ENCODE assay signal across 8 mouse cellular contexts in the genomic region with DNA sequence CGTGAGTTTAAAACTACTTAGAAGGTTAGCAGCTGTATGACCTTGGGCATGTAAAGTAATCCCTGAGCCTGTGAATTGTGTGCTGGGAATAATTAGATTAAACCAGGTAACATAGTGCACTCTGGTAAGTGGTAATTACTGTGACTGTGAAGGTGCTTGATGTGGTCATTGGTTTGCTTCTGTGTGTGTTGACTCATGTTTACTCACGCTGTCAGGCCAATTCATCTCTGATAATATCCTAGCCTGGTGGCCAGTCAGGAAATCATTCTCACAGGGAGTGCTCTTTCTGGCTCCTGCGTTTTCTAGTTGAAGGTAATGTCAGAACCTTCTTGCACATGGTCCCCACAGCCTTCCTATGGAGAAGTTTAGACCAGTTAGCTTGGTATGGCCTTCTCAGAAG. TPM values are rescaled to one million over a fixed set of nuclear protein-coding genes. Genes with fewer than 3 reads are reported as not detected.
DNase-seq lines count a peak whose midpoint lies in the region; ATAC-seq and TF ChIP-seq lines count a peak whose summit lies in the region.

No protein-coding gene starts in this region.

- peak overlapping the region; percentile 88 for H3K4me3 ChIP-seq in lung, postnatal 0 days (ENCODE audit: low read depth, low read length)
- peak overlapping the region; percentile 88 for H3K4me3 ChIP-seq in embryonic facial prominence, embryonic 13.5 days
- H3K4me3 ChIP-seq in intestine, embryonic 14.5 days (ENCODE audit: low read depth, low read length) = peak overlapping the region; percentile 90
- peak overlapping the region; percentile 90 for H3K4me3 ChIP-seq in neural tube, embryonic 13.5 days

- ATAC-seq in lung, postnatal 0 days = no peak
- ATAC-seq in embryonic facial prominence, embryonic 13.5 days (ENCODE audit: insufficient number of reproducible peaks, insufficient read depth, low FRiP score, low TSS enrichment, low read depth) = no peak
- ATAC-seq in intestine, embryonic 14.5 days (replicated peaks; ENCODE audit: low FRiP score, low TSS enrichment, low read depth) = no peak
- ATAC-seq in neural tube, embryonic 13.5 days (ENCODE audit: low read depth) = no peak

- no peak for TF ChIP-seq EP300 in lung, postnatal 0 days (IDR thresholded peaks at IDR 0.05)

- H3K9ac ChIP-seq in lung, postnatal 0 days (replicated peaks; ENCODE audit: low read depth) = peak overlapping the region; percentile 94
- H3K9ac ChIP-seq in embryonic facial prominence, embryonic 13.5 days = peak overlapping the region; percentile 95
- peak overlapping the region; percentile 92 for H3K9ac ChIP-seq in intestine, embryonic 14.5 days (ENCODE audit: low read length)
- peak overlapping the region; percentile 91 for H3K9ac ChIP-seq in neural tube, embryonic 13.5 days

- TF ChIP-seq CTCF in lung, postnatal 0 days (IDR thresholded peaks at IDR 0.05) = peak; percentile 13

- H3K9me3 ChIP-seq in lung, postnatal 0 days (ENCODE audit: low read length) = no peaks in the 10 kb centered on the region
- no peaks in the 10 kb centered on the region for H3K9me3 ChIP-seq in embryonic facial prominence, embryonic 13.5 days
- H3K9me3 ChIP-seq in intestine, embryonic 14.5 days (ENCODE audit: control insufficient read depth, low read length) = no peaks in the 10 kb centered on the region
- no peaks in the 10 kb centered on the region for H3K9me3 ChIP-seq in neural tube, embryonic 13.5 days

- no peaks in the 10 kb centered on the region for H3K27me3 ChIP-seq in lung, postnatal 0 days (replicated peaks; ENCODE audit: insufficient read depth, low read length)
- H3K27me3 ChIP-seq in embryonic facial prominence, embryonic 13.5 days = no peaks in the 10 kb centered on the region
- H3K27me3 ChIP-seq in intestine, embryonic 14.5 days (replicated peaks; ENCODE audit: control insufficient read depth, insufficient read depth, low read length) = no peaks in the 10 kb centered on the region
- peaks cover 8% of the 10 kb centered on the region; the same call in 1 of the 2 replicates for H3K27me3 ChIP-seq in neural tube, embryonic 13.5 days

- H3K36me3 ChIP-seq in lung, postnatal 0 days (ENCODE audit: insufficient read depth, low read length) = no peaks in the 10 kb centered on the region; the same call in 1 of the 2 replicates
- H3K36me3 ChIP-seq in embryonic facial prominence, embryonic 13.5 days = peaks cover 9% of the 10 kb centered on the region
- H3K36me3 ChIP-seq in intestine, embryonic 14.5 days (ENCODE audit: control insufficient read depth, insufficient read depth, low read length) = peaks cover 20% of the 10 kb centered on the region
- peaks cover 22% of the 10 kb centered on the region for H3K36me3 ChIP-seq in neural tube, embryonic 13.5 days

- no peak overlapping the region for H3K27ac ChIP-seq in lung, postnatal 0 days (ENCODE audit: low read length)
- H3K27ac ChIP-seq in embryonic facial prominence, embryonic 13.5 days = no peak overlapping the region
- no peak overlapping the region for H3K27ac ChIP-seq in intestine, embryonic 14.5 days (ENCODE audit: low read depth)
- H3K27ac ChIP-seq in neural tube, embryonic 13.5 days (replicated peaks) = no peak overlapping the region

- H3K4me1 ChIP-seq in lung, postnatal 0 days (ENCODE audit: insufficient read depth, low read depth, low read length) = peaks cover 9% of the 10 kb centered on the region; the same call in 1 of the 2 replicates
- peaks cover 16% of the 10 kb centered on the region for H3K4me1 ChIP-seq in embryonic facial prominence, embryonic 13.5 days
- peaks cover 11% of the 10 kb centered on the region for H3K4me1 ChIP-seq in intestine, embryonic 14.5 days (replicated peaks; ENCODE audit: control insufficient read depth, insufficient read depth, low read length)
- peaks cover 26% of the 10 kb centered on the region for H3K4me1 ChIP-seq in neural tube, embryonic 13.5 days (replicated peaks)

- peak; percentile 27 for DNase-seq in lung, postnatal 0 days (ENCODE audit: low spot score)
- DNase-seq in lung, postnatal 25 days (ENCODE audit: low spot score) = no peak
- DNase-seq in intestine, embryonic 14.5 days (ENCODE audit: low spot score) = no peak
- no peak for DNase-seq in thymus, postnatal 36 days
- no peak for DNase-seq in left cerebral cortex, adult 18-20 months (ENCODE audit: low spot score in 2 of 2)
- no peak for DNase-seq in left cerebral cortex, postnatal 4 days

- peak overlapping the region; percentile 76 for H3K4me2 ChIP-seq in lung, postnatal 0 days (replicated peaks; ENCODE audit: low read depth, low read length)
- peak overlapping the region; percentile 81 for H3K4me2 ChIP-seq in embryonic facial prominence, embryonic 13.5 days
- peak overlapping the region; percentile 82 for H3K4me2 ChIP-seq in intestine, embryonic 14.5 days (ENCODE audit: low read length)
- peak overlapping the region; percentile 87 for H3K4me2 ChIP-seq in neural tube, embryonic 13.5 days

- 12% methylated on average over 3 of the region's 3 CpGs for WGBS in lung, postnatal 0 days
- WGBS in embryonic facial prominence, embryonic 13.5 days = 20% methylated on average over 3 of the region's 3 CpGs
- WGBS in intestine, embryonic 14.5 days = 17% methylated on average over 3 of the region's 3 CpGs
- 47% methylated on average over 3 of the region's 3 CpGs for WGBS in neural tube, embryonic 13.5 days

- intact Hi-C loops in left cerebral cortex, postnatal 4 days (cut with DNase I) = no loop called here

RNA-seq across cellular contexts. Expression of a gene that starts 1.3 kb away (rescaled TPM):
- polyA plus RNA-seq in lung, postnatal 0 days (2015; fragmentation: Nextera tagmentation; extraction: Ambion mirVana) = 17.0 and 17.8 TPM in 2 replicates
- 44.0 and 44.2 TPM in 2 replicates for polyA plus RNA-seq in embryonic facial prominence, embryonic 13.5 days (2015; fragmentation: Nextera tagmentation; extraction: Ambion mirVana)
- 31.9 and 37.4 TPM in 2 replicates for polyA plus RNA-seq in intestine, embryonic 14.5 days (2014; fragmentation: Nextera tagmentation; extraction: Ambion mirVana)
- polyA plus RNA-seq in neural tube, embryonic 13.5 days (2015; fragmentation: Nextera tagmentation; extraction: Ambion mirVana) = 31.8 and 39.9 TPM in 2 replicates
- total RNA-seq in left cerebral cortex, adult 18-20 months (2021) = 10 to 100 TPM; 47.1 to 65.7 TPM
- 10 to 100 TPM; 67.4 to 89.0 TPM for total RNA-seq in left cerebral cortex, postnatal 4 days (2021)
